Mouse (Mus musculus): ENCODE data around the gene Pkd2l1.

Gene Pkd2l1

DNA sequence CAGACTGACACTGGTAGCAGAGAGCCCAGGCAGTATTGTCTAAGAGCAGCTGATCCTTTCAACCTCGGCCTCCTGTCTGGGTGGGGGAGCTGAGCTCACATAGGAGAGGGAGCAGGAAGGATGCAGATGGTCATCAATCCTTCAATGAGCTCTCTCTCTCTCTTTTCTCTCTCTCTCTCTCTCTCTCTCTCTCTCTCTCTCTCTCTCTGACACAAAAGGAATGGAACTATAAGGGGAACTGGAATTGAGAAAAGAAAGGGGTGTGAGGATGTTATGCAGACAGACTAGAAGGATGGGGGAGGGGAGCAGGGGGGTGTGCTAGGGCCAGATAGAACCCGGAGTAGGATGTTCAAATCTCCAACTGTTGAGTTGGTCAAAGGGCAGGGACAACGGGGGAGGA is at the start of gene Pkd2l1:
Gene Pkd2l1 (minus strand): TSS at position 101 of the 400 bp plus-strand sequence.
- DNase-seq, result no peak

GRCm38 (mm10) chr19:44238906-44239305 is 46.7 kb upstream of the Pkd2l1 start:
- DNase-seq, result no peak

GRCm38 (mm10) chr19:44237471-44238006 is 45.3 kb upstream of the Pkd2l1 start:
- no peak for DNase-seq

DNA sequence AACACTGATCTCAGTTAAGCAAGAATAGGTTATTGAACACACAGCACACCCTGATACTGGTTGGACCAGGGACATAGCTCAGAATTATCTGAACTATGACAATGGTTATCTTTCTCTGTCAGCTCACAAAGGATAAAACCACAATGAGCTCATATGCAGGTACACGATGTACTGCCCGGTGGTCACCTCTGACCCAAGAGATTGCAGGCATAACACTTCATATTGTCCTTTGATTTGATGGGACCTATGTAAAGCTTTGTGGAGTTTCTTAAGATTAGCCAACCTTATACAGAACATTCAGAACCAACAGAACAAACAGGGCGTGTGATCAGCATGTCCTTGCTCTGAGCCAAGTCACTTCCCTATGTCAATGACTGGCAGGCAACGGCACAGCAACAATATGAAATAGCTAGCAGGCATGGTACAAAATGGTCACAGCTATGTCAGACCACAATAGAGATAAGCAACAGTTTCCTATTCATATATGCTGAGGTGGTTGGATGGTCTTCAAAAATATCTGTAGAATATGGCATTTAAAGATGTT is 39.4 kb upstream of the Pkd2l1 start:
- no peak for DNase-seq

GRCm38 (mm10) chr19:44230212-44230611 is 38.0 kb upstream of the Pkd2l1 start:
- DNase-seq, result no peak

DNA sequence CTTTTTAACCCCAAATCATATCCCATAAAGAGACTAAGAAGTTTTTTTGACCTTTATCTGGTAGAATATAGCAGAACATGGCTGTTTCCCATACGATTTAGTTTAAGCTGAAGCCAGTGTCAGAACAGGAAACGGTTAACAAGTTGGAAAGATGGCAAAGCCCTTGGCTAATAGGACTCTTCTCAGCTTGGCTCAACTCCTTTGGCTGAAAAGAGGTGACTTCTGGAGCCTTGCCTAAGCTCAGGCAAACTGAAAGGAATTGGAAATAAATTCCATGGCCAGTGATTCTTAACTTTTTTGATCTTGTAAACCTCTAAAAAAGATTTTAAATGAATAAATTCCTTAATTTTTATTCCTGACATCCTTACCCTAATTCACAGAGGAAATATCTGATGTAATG is 37.5 kb upstream of the Pkd2l1 start:
- DNase-seq, result no peak

DNA sequence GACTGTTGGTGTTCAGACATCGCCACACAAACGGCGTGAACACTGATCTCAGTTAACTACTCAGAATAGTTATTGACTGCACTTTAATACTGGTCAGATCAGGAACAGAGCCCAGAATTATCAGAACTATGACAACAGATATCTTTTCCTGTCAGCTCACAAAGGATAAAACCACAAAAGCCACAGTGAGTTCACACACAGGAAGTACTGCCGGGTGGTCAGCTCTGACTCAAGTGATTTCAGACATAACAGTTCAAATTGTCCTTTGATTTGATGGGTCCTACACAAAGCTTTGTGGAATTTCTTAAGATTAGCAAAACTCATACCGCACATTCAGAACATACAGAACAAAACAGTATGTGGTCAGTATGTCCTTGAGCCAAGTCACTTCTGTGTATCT is 33.5 kb upstream of the Pkd2l1 start:
- DNase-seq, result no peak

DNA sequence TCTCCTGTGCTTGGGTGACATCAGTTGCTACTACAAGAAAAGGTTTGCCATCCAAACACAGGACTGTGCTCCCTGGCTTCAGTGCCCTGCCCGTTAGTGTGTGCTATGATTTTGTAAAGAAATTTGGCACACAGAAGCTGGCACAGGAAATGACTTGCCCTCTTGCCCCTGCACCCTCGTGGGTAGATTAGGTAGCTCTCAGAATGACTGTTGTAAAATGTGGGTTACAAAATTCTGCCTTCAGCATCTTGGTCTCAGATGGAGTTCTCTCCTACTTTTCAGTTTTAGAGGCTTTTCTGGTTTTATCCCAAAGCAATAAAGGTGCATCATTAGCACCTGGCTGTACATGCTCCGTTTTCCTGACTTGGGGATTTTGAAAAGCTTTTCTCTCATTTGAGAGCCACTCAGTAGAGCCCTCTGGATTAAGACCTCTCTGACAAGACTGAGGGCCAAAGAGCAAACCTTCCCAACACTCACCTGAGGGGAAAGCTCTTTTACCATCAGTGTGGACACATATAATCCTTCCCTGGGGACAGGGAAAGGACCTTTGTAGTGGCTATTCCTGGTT is 25.8 kb upstream of the Pkd2l1 start:
- DNase-seq, result no peak

- DNase-seq, result no peak
Observed at GRCm38 (mm10) chr19:44215255-44215654, 23.0 kb upstream of the Pkd2l1 start.

GRCm38 (mm10) chr19:44207079-44207478 is 14.8 kb upstream of the Pkd2l1 start:
- no peak for DNase-seq

DNA sequence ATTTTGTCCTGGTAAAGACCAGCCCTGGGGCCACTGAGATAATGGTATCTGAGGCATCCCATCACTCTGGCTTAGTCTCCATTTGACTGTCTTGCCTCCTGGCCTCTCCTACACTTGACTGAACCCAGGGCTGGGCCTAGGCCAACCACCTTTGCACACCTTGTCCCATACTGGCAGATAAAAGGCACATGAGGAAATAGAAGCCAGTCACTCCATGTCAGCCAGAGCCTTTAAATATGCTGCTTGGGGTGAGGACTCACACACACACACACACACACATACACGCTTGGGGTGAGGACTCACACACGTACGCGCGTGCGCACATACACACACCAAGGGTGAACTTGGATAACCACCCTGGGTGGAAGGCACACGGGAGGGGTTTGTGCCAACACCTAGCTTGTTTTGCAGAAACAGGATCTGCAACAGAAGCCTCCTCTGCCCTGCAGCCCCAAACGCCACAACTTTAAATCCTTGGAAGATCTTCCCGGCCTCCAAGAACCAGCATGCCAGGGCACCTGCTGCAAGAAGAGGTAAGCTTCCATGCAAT is 10.8 kb upstream of the Pkd2l1 start, which contains the start of gene Scd3:
Gene Scd3 (plus strand): TSS at position 255 of the 550 bp plus-strand sequence.
- DNase-seq, result no peak

- DNase-seq, result no peak
Observed at GRCm38 (mm10) chr19:44198964-44199363, 6.7 kb upstream of the Pkd2l1 start.

DNA sequence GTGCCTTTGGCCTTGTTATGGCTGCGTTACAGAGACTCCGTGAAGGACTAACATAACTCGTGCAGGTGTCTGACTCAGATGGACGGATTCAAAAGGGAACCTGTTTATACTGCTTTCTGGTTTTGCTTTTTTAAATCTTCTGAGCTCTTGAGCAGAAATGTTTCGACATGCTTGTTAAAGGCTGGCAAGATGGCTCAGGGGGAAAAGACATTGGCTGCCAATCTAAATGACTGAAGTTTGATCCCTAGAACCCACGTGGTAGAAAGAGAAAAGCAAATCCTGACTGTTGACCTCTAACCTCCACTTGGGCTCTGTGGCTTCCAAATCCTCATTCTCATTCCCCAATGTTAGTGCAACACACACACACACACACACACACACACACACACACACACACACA is 6.3 kb upstream of the Pkd2l1 start:
- DNase-seq, result no peak

DNA sequence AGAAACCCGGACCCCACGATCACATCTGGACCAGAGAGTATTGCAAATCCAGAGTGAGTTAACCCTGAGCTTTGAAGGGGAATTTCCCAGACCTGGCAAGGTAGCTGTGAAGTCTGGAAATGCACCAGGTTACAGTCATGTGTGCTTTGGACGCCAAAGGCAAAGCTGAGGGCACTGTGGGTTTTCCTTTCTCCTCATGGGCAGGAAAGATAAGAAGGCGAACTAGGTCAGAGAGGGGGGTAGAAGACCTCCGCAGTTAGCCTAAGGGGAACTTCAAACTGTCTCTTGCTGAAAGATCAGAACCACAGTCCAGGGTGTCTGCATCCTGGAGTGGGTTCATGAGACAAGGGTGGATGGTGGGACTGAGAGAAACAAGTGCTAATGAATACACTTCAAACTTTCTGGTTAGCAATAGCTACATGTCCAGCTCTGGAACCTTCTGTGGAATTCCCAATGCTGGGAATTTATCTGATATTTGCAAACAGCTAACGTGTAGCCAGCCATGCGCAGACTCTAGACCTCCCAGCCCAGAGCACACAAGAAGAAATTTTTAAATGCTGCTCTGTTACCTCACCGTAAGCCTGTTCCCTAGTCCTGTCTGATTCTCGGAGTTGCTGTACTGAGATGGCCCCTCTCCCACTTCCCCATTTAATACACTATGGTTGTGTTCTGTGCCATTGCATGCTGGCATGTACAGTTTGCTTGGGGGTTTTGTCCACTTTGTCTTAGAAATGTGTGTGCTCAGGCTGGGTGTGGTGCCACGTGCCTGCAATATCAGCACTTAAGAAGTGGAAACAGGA is 5.0 kb upstream of the Pkd2l1 start:
- no peak for DNase-seq

DNA sequence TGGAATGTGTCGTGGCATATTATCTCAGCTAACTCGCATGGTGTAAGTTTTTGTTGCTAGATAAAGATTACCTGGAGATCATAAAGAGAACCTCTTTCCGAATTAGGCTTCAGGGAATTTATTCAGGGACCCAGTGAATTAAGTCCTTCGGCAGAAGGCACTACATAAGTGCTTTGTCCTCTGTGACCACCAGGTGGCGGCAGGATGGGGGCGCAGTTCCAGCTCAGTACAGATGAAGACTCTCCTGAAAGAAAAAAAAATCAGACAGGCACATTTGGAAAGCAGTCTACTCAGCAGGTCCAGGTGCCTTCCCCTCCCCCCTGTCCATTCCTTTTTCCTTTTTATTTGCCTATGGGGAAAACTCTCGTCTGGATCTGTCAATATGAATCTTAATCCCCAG is 2.9 kb upstream of the Pkd2l1 start:
- peak; percentile 59 for DNase-seq

DNA sequence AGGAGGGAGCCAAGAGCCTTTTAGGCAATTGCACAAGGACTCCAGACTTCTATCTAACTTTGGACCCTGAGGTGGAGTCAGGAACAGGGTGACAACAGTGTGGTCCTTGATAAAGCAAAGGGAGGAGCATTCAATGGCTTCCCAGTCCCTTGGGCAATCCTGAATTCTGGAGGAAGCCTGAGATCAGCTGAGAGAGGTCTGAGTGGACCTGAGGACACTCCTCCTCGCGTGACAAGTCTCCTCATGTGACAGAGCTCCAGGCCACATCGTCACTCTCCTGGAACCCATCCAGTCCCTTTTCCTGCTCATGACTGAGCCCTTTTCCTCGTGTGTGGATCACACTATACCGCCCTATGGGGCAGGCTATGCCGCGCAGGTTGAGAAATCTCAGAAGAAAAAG is 1.7 kb upstream of the Pkd2l1 start:
- DNase-seq, result no peak

GRCm38 (mm10) chr19:44189056-44189455 is 3.2 kb downstream of the Pkd2l1 start:
- DNase-seq, result no peak

DNA sequence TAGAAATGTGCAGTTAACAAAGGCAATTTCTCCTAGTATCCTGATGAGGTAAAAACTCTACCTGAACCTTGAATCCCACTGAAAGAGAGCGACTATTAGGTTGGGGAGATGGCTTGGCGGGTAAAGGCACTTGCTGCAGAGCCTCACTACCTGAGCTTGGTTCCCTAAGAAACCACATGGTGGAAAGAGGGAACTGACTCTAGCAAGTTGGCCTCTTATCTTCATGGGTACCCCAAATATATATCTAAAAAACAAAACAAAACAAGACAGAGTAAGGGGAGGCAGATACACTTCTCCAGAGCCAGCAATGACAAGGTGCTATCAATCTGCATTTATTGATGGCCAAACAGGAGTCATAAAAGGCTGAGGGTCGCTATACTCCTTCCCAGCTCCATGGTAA is 8.3 kb downstream of the Pkd2l1 start:
- no peak for DNase-seq

DNA sequence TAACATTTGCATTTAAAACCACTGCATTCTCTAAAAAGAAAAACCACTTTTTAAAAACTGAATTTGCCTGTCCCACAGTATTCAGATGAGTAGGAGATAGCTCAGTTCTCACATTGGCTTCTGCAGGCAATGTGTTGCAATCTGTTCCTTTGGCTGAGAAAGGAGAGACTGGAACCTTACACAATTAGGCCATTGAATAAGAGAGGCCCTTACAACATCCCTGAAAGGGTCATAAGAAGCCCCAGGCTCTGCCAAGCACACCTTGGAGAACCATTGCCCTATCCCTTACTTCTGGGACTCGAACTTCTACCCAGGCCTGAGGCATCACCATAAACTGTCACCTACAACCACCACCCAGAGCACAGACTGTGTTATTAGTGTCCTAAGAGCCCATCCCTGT is 11.7 kb downstream of the Pkd2l1 start:
- no peak for DNase-seq

- DNase-seq, result no peak
Observed at GRCm38 (mm10) chr19:44176741-44177140, 15.5 kb downstream of the Pkd2l1 start.

DNA sequence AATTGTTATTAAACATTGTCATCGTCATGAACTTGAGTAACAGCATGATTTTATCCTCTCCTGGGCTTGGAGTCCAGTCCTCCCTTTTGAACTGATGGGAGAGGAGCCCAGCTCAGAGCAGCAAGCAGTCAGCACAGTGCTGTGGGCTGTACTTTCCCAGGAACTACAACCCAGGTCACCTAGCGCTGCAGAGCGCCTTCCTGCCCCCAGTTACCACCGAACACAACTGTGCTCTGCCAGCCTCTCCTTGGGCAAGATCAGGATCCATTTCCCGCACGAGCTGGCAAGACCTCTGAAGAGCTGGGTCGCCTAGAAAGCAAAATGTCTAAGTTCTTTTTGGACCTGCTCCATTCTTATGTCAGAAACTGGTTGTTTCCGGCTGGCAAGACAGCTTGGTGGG is 17.4 kb downstream of the Pkd2l1 start:
- DNase-seq, result no peak

GRCm38 (mm10) chr19:44161515-44161914 is 30.7 kb downstream of the Pkd2l1 start:
- DNase-seq, result no peak

DNA sequence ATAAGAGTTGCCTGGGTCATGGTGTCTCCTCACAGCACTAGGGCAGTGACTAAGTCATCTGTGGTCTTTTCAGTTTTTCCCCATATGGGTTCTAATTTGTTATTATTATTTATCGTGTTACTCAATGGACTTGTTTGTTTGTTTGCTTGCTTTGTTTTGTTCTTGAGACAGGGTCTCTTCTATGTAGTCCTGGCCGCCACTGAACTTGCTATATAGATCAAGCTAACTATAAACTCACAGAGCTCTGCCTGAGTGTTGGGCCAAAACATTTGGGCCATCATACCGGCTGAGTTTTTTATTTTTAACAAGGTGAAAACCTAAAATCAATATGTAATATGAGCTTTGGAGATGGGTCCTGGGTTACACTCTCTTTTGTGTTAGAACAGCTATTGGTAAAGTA is 32.9 kb downstream of the Pkd2l1 start:
- no peak for DNase-seq

GRCm38 (mm10) chr19:44157005-44157404 is 35.2 kb downstream of the Pkd2l1 start:
- DNase-seq, result no peak
